Mouse (Mus musculus) lung, embryonic 16.5 days (tissue): Measurements from ENCODE around the gene Gpx1. TPM values are rescaled to one million over a fixed set of nuclear protein-coding genes. Genes with fewer than 3 reads are reported as not detected.

Experiments used
- ATAC-seq: fragments of 200-750 bp; cut with Nextera tagmentation; 2 replicates; pipeline ENCODE4 v1.8.0; 2017; ENCODE audit warnings: low read depth, mild to moderate bottlenecking, moderate library complexity
- H3K27ac ChIP-seq: fragments of 300-500 bp; sonication (generic); 2 replicates; pipeline ENCODE4 v1.5.1; 2014; ENCODE audit warnings: mild to moderate bottlenecking, control low read depth, low read length
- H3K27me3 ChIP-seq: fragments of 300-500 bp; sonication (generic); 2 replicates; pipeline ENCODE4 v1.6.1; 2014; ENCODE audit warnings: low read depth, low read length, mixed read lengths; ENCODE audit not compliant: control insufficient read depth, insufficient read depth
- H3K36me3 ChIP-seq: fragments of 300-500 bp; sonication (generic); 2 replicates; pipeline ENCODE4 v1.6.1; 2014; ENCODE audit warnings: low read length; ENCODE audit not compliant: control insufficient read depth, insufficient read depth
- H3K4me1 ChIP-seq: fragments of 300-500 bp; sonication (generic); replicated peaks from 2 replicates; pipeline ENCODE4 v1.6.1; 2014; ENCODE audit warnings: low read length, mixed read lengths; ENCODE audit not compliant: control insufficient read depth, insufficient read depth
- H3K4me2 ChIP-seq: fragments of 300-500 bp; sonication (generic); 2 replicates; pipeline ENCODE4 v1.6.1; 2014; ENCODE audit warnings: low read depth, low read length, control low read depth
- H3K4me3 ChIP-seq: fragments of 300-500 bp; sonication (generic); 2 replicates; pipeline ENCODE4 v1.5.1; 2014; ENCODE audit warnings: mild to moderate bottlenecking, low read length, control low read depth
- H3K9ac ChIP-seq: fragments of 300-500 bp; sonication (generic); 2 replicates; pipeline ENCODE4 v1.6.1; 2014; ENCODE audit warnings: low read length, control low read depth
- H3K9me3 ChIP-seq: fragments of 300-500 bp; sonication (generic); 2 replicates; pipeline ENCODE4 v1.6.1; 2016; ENCODE audit warnings: low read length; ENCODE audit not compliant: control insufficient read depth
- WGBS: fragments of 180-500 bp; shearing (Covaris S2); extraction: QIAGEN DNeasy Blood & Tissue Kit; methylation state at CpG from one replicate; pipeline ENCODE4 v1.1.7; 2014; 5-methylcytosine and 5-hydroxymethylcytosine counted together
- polyA plus RNA-seq: library from polyadenylated mRNA; unstranded; fragments of >200 nt; fragmentation: Nextera tagmentation; extraction: Ambion mirVana; gene quantifications from 2 replicates; pipeline ENCODE4 v1.2.1, GENCODE M21; 2015

The Gpx1 gene
- polyA plus RNA-seq, 1 experiment from 2014 or later, result 649 TPM

GRCm38 (mm10) chr9:108344471-108344870 lies 5.8 kb downstream of the Gpx1 start:
- no peak for ATAC-seq
- Histone ChIP-seq H3K4me2 (no peak overlapping the region), H3K9me3 (no peaks in the 10 kb centered on the region), H3K27ac (no peak overlapping the region), H3K27me3 (no peaks in the 10 kb centered on the region), H3K4me3 (no peak overlapping the region), H3K4me1 (peaks cover 33% of the 10 kb centered on the region), H3K9ac (no peak overlapping the region), H3K36me3 (peaks cover 2% of the 10 kb centered on the region; the same call in 1 of the 2 replicates)
- 87% methylated on average over 4 of the region's 4 CpGs for WGBS

GRCm38 (mm10) chr9:108347024-108347423 lies 8.3 kb downstream of the Gpx1 start:
- Histone ChIP-seq H3K36me3 (peaks cover 14% of the 10 kb centered on the region), H3K4me1 (peaks cover 14% of the 10 kb centered on the region), H3K4me2 (peak overlapping the region; percentile 73), H3K9me3 (no peaks in the 10 kb centered on the region), H3K9ac (peak overlapping the region; percentile 91), H3K27ac (peak overlapping the region; percentile 97), H3K27me3 (no peaks in the 10 kb centered on the region), H3K4me3 (peak overlapping the region; percentile 97)
- WGBS, result 4% methylated on average over 11 of the region's 11 CpGs
- ATAC-seq, result no peak; the same call in 1 of the 2 replicates

GRCm38 (mm10) chr9:108347540-108348289 lies 9.0 kb downstream of the Gpx1 start, which contains the start of gene Usp4:
Gene Usp4, plus strand, starts transcription at chr9:108347853.
- H3K27me3 ChIP-seq, result no peaks in the 10 kb centered on the region
- H3K27ac ChIP-seq, result peak within 1 kb of the TSS; percentile 97
- H3K4me2 ChIP-seq, result peak within 1 kb of the TSS; percentile 84
- H3K9ac ChIP-seq, result peak within 1 kb of the TSS; percentile 91
- ATAC-seq, result peak; percentile 97
- under 1% methylated on average over 69 of the region's 75 CpGs for WGBS
- H3K4me3 ChIP-seq, result peak within 1 kb of the TSS; percentile 97
- no peaks in the 10 kb centered on the region for H3K9me3 ChIP-seq
- peaks cover 11% of the 10 kb centered on the region for H3K4me1 ChIP-seq
- peaks cover 18% of the 10 kb centered on the region for H3K36me3 ChIP-seq

- H3K4me1 ChIP-seq, result peaks cover 11% of the 10 kb centered on the region
- H3K27ac ChIP-seq, result peak overlapping the region; percentile 97
- no peaks in the 10 kb centered on the region for H3K27me3 ChIP-seq
- H3K36me3 ChIP-seq, result peaks cover 23% of the 10 kb centered on the region
- H3K9ac ChIP-seq, result peak overlapping the region; percentile 91
- no peak for ATAC-seq
- H3K9me3 ChIP-seq, result no peaks in the 10 kb centered on the region
- H3K4me3 ChIP-seq, result peak overlapping the region; percentile 97
- WGBS, result 4% methylated on average over 14 of the region's 14 CpGs
- H3K4me2 ChIP-seq, result peak overlapping the region; percentile 84
These were observed 9.6 kb downstream of the Gpx1 start for GRCm38 (mm10) chr9:108348290-108348680.

- H3K27ac ChIP-seq, result no peak overlapping the region
- no peak overlapping the region for H3K9ac ChIP-seq
- H3K4me2 ChIP-seq, result no peak overlapping the region
- H3K27me3 ChIP-seq, result no peaks in the 10 kb centered on the region
- H3K4me1 ChIP-seq, result peaks cover 11% of the 10 kb centered on the region
- WGBS, result 91% methylated on average over 4 of the region's 4 CpGs
- ATAC-seq, result no peak
- no peak overlapping the region for H3K4me3 ChIP-seq
- peaks cover 31% of the 10 kb centered on the region for H3K36me3 ChIP-seq
- no peaks in the 10 kb centered on the region for H3K9me3 ChIP-seq
These were observed 11.0 kb downstream of the Gpx1 start for GRCm38 (mm10) chr9:108349727-108350126.

- no peak overlapping the region for H3K4me3 ChIP-seq
- no peaks in the 10 kb centered on the region for H3K27me3 ChIP-seq
- 71% methylated on average over 9 of the region's 9 CpGs for WGBS
- H3K4me1 ChIP-seq, result no peaks in the 10 kb centered on the region
- no peak overlapping the region for H3K4me2 ChIP-seq
- no peak for ATAC-seq
- no peak overlapping the region for H3K27ac ChIP-seq
- H3K9me3 ChIP-seq, result no peaks in the 10 kb centered on the region
- H3K36me3 ChIP-seq, result peaks cover 60% of the 10 kb centered on the region
- no peak overlapping the region for H3K9ac ChIP-seq
These were observed 39.5 kb downstream of the Gpx1 start for GRCm38 (mm10) chr9:108378234-108378633.

GRCm38 (mm10) chr9:108378736-108379135 lies 40.0 kb downstream of the Gpx1 start:
- peaks cover 57% of the 10 kb centered on the region for H3K36me3 ChIP-seq
- H3K4me1 ChIP-seq, result no peaks in the 10 kb centered on the region
- no peaks in the 10 kb centered on the region for H3K27me3 ChIP-seq
- no peak overlapping the region for H3K9ac ChIP-seq
- no peak overlapping the region for H3K4me2 ChIP-seq
- no peaks in the 10 kb centered on the region for H3K9me3 ChIP-seq
- WGBS, result 84% methylated on average over 5 of the region's 5 CpGs
- ATAC-seq, result no peak
- H3K4me3 ChIP-seq, result no peak overlapping the region
- H3K27ac ChIP-seq, result no peak overlapping the region

- H3K4me3 ChIP-seq, result no peak overlapping the region
- H3K4me2 ChIP-seq, result no peak overlapping the region
- H3K27ac ChIP-seq, result no peak overlapping the region
- no peak overlapping the region for H3K9ac ChIP-seq
- no peaks in the 10 kb centered on the region for H3K27me3 ChIP-seq
- ATAC-seq, result no peak
- H3K36me3 ChIP-seq, result peaks cover 57% of the 10 kb centered on the region
- no peaks in the 10 kb centered on the region for H3K4me1 ChIP-seq
- WGBS, result 89% methylated on average over 4 of the region's 4 CpGs
- no peaks in the 10 kb centered on the region for H3K9me3 ChIP-seq
These were observed 40.6 kb downstream of the Gpx1 start for GRCm38 (mm10) chr9:108379294-108379693.

GRCm38 (mm10) chr9:108381382-108381781 lies 42.7 kb downstream of the Gpx1 start:
- H3K9ac ChIP-seq, result no peak overlapping the region
- WGBS, result 71% methylated on average over 9 of the region's 9 CpGs
- peaks cover 61% of the 10 kb centered on the region for H3K36me3 ChIP-seq
- no peaks in the 10 kb centered on the region for H3K27me3 ChIP-seq
- no peak overlapping the region for H3K4me3 ChIP-seq
- no peaks in the 10 kb centered on the region for H3K9me3 ChIP-seq
- ATAC-seq, result no peak
- H3K4me2 ChIP-seq, result no peak overlapping the region
- no peak overlapping the region for H3K27ac ChIP-seq
- H3K4me1 ChIP-seq, result no peaks in the 10 kb centered on the region
